Mouse (Mus musculus): Measurements from ENCODE around the gene Pdik1l.

Gene Pdik1l

GRCm38 (mm10) chr4:134287575-134288025 lies at the start of gene Pdik1l:
Pdik1l (minus strand) TSS chr4:134287895.
- DNase-seq (ENCODE audit: low spot score) = peak; percentile 64

GRCm38 (mm10) chr4:134330281-134330680 lies 42.6 kb upstream of the Pdik1l start:
- no peak for DNase-seq (ENCODE audit: low spot score)

DNA sequence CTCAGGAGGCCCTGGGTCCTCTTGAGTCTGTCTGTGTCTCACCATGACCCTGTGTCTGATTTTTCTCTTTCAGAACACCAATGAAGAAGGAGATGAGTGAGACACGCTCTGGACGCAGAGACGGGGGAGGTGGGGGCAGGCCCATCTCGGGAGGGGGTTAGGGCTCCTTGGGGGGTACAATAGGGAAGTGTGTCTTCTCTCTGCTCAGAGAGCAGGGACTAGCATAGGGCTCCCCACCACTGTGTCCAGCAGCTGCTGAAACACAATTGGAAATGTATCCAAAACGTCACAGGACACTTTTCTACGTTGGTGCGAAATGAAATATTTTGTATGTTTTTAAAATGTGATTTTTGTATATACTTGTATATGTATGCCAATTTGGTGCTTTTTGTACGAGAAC lies 41.1 kb upstream of the Pdik1l start:
- no peak for DNase-seq (ENCODE audit: low spot score)

GRCm38 (mm10) chr4:134328151-134328550 lies 40.5 kb upstream of the Pdik1l start:
- no peak for DNase-seq (ENCODE audit: low spot score)

DNA sequence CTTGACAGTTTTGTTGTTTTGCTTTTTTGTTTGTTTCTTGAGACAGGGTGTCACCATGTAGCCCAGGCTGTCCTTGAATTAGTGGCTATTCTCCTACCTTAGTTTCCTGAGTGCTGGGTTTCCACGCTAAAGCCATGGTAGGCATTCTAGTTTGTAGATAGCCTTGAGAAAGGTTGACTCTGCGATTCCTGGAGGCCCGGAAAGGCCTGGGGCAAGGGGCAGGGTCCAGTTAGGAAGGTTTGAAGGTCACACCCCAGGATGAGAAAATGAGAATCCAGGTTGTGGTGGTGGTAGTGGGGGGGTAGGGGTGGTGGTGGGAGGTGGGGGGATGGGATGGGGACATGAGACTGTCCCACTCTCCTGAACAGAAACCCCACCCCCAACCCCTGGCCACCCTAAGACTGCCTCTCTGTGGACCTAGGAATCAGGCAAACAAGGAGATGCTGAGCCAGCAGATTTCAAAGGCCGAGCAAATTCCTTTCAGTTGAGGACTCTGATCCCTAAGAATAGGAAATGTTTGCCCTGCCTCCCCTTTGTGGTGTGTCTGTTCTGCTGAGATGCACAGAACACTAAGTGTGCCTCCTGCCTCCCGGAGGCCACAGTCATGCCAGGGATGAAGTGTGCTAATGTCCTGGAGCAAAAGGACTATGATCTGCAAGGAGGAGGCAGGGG lies 39.3 kb upstream of the Pdik1l start:
- DNase-seq (ENCODE audit: low spot score) = no peak

GRCm38 (mm10) chr4:134324655-134325054 lies 37.0 kb upstream of the Pdik1l start:
- no peak for DNase-seq (ENCODE audit: low spot score)

DNA sequence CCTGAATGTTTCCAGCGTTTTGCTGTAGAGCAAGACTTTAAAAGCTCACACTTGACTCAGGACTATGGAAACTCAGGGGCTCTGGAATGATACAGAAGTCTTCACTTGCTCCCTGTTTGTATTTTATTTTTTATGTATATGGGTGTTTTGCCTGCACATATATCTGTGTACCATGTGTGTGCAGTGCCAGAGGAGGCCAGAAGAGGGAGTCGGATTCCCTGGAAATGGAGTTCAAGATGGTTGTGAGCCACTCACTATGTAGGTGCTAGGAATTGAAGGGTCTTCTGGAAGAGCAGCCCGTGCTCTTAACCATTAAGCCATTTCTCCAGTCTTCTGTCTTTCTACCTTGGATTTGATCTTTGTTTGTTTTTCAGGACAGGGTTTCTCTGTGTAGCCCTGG lies 33.8 kb upstream of the Pdik1l start:
- no peak for DNase-seq (ENCODE audit: low spot score)

GRCm38 (mm10) chr4:134319674-134320073 lies 32.0 kb upstream of the Pdik1l start:
- no peak for DNase-seq (ENCODE audit: low spot score)

DNA sequence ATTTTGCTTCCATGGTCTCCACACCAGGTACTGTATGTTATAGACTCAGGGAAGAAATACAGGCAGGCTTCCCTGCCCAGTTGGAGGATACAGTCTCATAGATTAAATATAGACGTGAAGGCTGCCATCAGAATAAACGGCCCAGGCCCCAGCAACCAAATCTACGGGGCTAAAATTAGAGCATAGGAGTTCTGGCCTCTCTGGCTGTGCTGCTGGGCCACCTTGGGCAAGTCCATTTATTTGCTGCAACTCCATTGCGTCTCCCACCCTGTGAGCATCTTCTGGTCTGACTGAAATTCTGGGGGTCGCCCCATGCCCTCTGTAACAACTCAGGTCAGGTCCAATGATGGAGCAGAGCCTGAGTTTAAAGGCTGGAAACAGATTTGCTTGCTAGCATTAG lies 31.4 kb upstream of the Pdik1l start:
- DNase-seq (ENCODE audit: low spot score) = no peak

DNA sequence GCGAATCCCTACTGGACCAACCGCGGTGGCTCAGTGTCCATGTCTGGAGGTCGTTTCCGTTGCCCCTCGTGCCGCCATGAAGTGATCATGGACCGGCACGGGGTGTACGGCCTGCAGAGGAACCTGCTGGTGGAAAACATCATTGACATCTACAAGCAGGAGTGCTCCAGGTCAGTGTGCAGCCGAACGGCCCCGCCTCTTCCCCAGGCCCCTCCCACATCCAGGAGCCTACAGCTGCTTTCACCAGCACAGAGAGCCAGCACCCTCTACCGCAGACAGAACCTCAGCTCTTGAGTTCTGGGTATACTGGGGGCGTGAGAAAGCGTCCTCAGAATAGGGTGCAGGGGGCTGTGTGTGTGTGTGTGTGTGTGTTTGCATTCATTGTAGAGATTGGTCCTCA lies 28.7 kb upstream of the Pdik1l start:
- DNase-seq (ENCODE audit: low spot score) = no peak

DNA sequence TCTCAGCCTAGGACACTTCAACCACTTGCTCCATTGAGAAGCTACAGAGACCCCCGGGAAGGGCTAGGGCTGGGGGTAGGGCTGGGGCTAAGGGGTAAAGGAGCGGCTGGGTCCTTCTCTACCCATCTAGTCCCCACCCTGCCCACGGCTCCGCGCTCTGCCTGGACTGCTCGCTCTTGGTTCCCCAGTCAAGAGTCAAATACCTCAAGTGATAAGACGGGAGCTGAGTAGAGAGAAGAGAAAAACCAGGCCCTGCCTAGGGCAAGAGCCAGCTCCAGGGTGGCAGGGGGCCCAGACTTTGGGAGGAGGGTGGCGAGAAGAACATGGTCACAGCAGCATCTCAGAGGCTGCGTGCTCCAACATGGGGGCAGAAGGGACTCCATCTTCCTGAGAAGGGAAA lies 27.8 kb upstream of the Pdik1l start:
- no peak for DNase-seq (ENCODE audit: low spot score)

DNA sequence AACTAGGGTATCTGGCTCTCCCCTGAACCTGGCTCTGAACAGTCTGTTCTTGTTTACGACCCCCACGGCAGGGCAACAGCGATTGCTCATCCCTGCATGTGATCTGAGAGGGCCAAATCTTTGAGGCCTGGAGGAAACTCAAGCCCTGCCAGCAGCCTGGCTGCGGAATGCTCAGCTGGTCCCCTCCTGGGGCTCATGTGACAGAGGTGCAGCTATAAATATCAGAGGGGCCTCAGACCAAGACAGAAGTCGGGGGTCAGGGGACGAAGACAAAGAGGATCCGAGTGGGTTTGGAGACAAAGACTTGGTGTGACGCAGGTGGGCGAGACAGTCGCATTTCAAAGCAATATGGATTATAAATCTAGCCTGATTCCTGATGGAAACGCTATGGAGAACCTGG lies 27.2 kb upstream of the Pdik1l start, which contains the start of gene Trim63:
Trim63 (plus strand) TSS at position 245 of the 400 bp plus-strand sequence.
- no peak for DNase-seq (ENCODE audit: low spot score)

DNA sequence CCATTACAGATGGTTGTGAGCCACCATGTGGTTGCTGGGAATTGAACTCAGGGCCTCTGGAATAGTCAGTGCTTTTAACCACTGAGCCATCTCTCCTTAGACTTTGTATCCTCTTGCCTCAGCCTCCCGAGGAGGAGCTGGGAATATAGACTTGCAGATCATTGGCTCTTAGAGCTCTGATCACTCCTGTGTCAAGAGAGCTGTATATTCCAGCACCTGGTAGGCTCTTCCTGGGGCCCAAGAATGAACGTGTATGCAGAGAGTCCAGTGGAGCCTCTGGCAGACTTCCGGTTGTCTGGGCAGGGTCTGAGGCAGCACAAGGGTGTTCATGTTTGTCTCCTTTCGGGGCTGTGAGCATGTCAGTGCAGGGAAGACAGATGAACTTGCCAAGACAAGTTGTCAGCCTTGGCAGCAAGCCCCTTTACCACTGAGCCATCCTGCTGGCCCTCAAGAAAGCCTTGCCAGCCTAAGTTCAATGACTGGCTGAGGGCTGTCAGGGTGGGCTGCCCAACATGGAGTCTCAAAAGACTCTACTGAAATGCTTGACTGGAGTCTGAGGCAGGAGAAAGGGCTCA lies 26.5 kb upstream of the Pdik1l start:
- no peak for DNase-seq (ENCODE audit: low spot score)

- DNase-seq (ENCODE audit: low spot score) = no peak
Observed at GRCm38 (mm10) chr4:134312901-134313300, 25.2 kb upstream of the Pdik1l start.

- no peak for DNase-seq (ENCODE audit: low spot score)
Observed at GRCm38 (mm10) chr4:134312341-134312740, 24.6 kb upstream of the Pdik1l start.

DNA sequence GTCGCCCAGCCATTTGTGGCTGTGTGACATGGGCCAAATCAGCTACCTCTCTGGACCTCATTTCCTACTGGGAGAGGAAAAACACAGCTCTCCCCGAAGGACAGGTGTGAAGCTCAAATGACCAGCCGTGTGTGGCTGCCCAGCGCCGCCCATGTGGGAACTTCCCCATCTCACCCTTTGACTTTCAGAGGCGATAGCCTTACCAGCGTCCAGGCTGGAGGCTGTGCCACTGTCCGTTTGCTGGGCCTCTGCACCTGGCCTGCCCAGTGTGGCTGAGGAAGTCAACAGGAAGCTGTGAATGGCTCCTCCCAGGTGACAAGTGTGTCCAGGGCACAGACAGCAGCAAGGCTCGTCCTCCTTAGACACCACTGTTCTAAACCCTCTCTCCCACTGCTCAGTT lies 24.1 kb upstream of the Pdik1l start:
- no peak for DNase-seq (ENCODE audit: low spot score)

GRCm38 (mm10) chr4:134310656-134311055 lies 23.0 kb upstream of the Pdik1l start:
- DNase-seq (ENCODE audit: low spot score) = no peak

GRCm38 (mm10) chr4:134310106-134310505 lies 22.4 kb upstream of the Pdik1l start:
- no peak for DNase-seq (ENCODE audit: low spot score)

- peak; percentile 55 for DNase-seq (ENCODE audit: low spot score)
Observed at GRCm38 (mm10) chr4:134307367-134308072, 19.8 kb upstream of the Pdik1l start.

DNA sequence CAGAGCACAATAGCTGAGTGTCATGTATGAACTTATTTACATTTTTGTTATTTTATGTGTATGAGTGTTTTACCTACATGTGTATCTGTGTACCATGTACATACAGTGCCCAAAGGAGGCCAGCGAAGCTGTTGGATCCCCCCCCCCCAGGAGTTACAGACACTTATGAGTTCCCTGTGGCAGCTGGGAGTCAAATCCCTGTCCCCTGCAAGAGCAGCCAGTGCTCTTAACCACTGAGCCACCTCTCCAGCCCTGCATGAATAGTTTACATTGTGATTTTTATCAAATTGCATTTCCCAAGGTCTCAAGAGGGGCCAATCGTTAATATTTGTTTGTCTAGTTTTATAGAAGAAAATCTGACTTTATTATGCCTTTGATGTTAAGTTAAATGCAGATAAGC lies 19.3 kb upstream of the Pdik1l start:
- no peak for DNase-seq (ENCODE audit: low spot score)

DNA sequence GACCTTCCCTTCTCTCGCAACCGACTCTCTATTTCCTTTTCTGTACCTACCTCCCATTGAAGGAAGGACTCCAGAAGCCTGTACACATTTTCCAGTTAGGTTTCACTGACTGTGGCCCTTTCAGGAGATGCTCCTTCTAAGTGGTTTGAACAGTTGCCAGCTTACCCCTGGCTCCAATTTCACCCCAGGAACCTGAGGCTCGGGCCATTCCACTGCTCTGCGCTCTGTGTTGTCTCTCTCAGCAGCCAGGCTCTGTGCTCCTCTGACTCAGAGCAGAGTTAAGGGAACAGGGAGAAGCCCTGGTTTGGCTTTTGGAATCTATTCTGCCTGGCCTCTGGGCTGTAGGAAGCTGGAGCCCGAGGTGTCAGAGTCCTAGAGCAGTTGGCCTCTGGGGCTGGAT lies 14.4 kb upstream of the Pdik1l start:
- DNase-seq (ENCODE audit: low spot score) = no peak

DNA sequence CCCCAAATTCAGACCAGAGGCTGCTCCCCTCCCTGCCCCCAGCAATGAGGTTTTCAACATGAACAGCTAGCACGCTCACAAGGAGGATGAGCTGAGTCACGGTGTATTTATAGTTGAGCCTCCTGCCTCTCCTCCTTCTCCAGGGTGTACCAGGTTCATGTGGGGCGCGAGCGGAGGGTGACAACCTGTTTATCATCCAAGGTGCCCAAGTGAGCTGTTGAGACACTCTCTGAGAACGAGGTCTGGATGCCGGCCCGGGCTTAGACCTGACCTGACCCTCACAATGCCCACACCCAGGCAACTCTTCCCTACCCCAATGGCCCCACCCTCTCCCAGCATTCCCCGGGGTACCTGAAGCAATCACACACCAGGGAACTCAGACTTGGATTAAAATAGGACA lies 12.6 kb upstream of the Pdik1l start:
- DNase-seq (ENCODE audit: low spot score) = no peak

DNA sequence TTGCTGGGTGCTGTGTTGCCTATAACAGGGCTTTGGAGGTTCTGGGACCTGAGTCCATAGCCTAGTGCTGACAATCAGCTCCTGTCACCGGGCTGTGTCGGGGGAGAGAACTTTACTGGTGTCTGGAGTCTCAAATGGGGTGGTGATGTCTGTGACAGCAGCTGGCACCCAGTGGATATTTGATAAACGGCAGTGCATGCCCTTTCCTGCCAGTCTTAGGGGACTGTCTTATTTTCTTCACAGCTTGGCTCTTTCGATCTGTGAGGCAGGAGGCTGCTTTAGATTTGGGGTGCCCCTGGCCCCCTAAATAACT lies 11.8 kb upstream of the Pdik1l start:
- DNase-seq (ENCODE audit: low spot score) = no peak

Data from ovary, postnatal 14 days (tissue).